Mouse (Mus musculus): ENCODE results near the gene Pafah1b1.

DNA sequence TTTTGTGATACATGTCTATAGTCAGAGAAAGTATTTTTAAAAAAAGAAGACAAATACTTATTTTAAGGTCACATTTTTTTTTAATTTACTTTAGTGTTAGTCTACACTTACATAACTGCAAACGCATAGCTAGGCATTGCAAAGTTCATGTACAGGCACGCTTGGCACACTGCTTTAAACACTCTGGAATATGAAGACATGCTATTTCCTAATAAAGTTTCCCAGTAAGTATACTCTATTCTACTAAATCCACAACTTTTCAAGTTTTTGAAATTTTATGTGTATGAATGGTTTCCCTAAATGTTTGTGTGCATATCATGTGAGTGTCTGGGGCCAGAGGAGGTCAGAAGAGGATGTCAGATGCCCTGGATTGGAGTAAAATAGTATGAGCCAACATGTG lies 20.4 kb downstream of the Pafah1b1 start:
- TF ChIP-seq CTCF (IDR thresholded peaks at IDR 0.05; ENCODE audit: borderline replicate concordance, insufficient read depth, low read depth, low read length) (no peak), POLR2A (IDR thresholded peaks at IDR 0.05; ENCODE audit: borderline replicate concordance, insufficient read depth, low read length) (no peak)

All from cerebellum, adult 2 months (tissue).